Mouse (Mus musculus) macrophage (primary cell): Measurements from ENCODE around the gene Telo2. TPM values are rescaled to one million over a fixed set of nuclear protein-coding genes. Genes with fewer than 3 reads are reported as not detected.

Source experiments
- H3K27ac ChIP-seq: fragments of 350-480 bp; formaldehyde crosslinking; 2 replicates; pipeline ENCODE4 v1.9.0; 2021
- H3K36me3 ChIP-seq: fragments of 350-480 bp; formaldehyde crosslinking; 2 replicates; pipeline ENCODE4 v1.9.0; 2021; ENCODE audit errors: inconsistent target
- H3K4me3 ChIP-seq: fragments of 350-480 bp; formaldehyde crosslinking; 2 replicates; pipeline ENCODE4 v1.9.0; 2021; ENCODE audit errors: inconsistent target
- H3K79me2 ChIP-seq: fragments of 350-480 bp; formaldehyde crosslinking; 2 replicates; pipeline ENCODE4 v1.9.0; 2021; ENCODE audit errors: inconsistent target
- WGBS: methylation state at CpG from one replicate; pipeline ENCODE4 v1.1.7; 2026; ENCODE audit warnings: inconsistent platforms; ENCODE audit not compliant: missing documents; 5-methylcytosine and 5-hydroxymethylcytosine counted together
- polyA plus RNA-seq: library from polyadenylated mRNA; stranded (reverse); fragments of 250-400 nt; gene quantifications from 3 replicates; pipeline ENCODE4 v1.2.4, GENCODE M21; 2018; ENCODE audit warnings: inconsistent platforms

The Telo2 gene
- polyA plus RNA-seq, 1 experiment from 2014 or later: 3.5 TPM

GRCm38 (mm10) chr17:25117263-25117662, 1.5 kb upstream of the Telo2 start:
- Histone ChIP-seq H3K27ac (no peak overlapping the region), H3K4me3 (no peak overlapping the region), H3K79me2 (no peaks in the 10 kb centered on the region), H3K36me3 (no peaks in the 10 kb centered on the region)
- WGBS: 51% methylated on average over 4 of the region's 4 CpGs

GRCm38 (mm10) chr17:25114908-25115645, 690 bp downstream of the Telo2 start:
- H3K4me3 ChIP-seq: peak overlapping the region; percentile 56
- no peaks in the 10 kb centered on the region for H3K79me2 ChIP-seq
- H3K27ac ChIP-seq: peak overlapping the region; percentile 83
- H3K36me3 ChIP-seq: no peaks in the 10 kb centered on the region
- 13% methylated on average over 23 of the region's 23 CpGs for WGBS

GRCm38 (mm10) chr17:25112423-25112810, 3.4 kb downstream of the Telo2 start:
- no peaks in the 10 kb centered on the region for H3K79me2 ChIP-seq
- H3K36me3 ChIP-seq: no peaks in the 10 kb centered on the region
- WGBS: 96% methylated on average over 3 of the region's 3 CpGs
- H3K4me3 ChIP-seq: no peak overlapping the region
- H3K27ac ChIP-seq: no peak overlapping the region

- no peaks in the 10 kb centered on the region for H3K79me2 ChIP-seq
- peaks cover 5% of the 10 kb centered on the region; the same call in 1 of the 2 replicates for H3K36me3 ChIP-seq
- WGBS: 89% methylated on average over 8 of the region's 8 CpGs
- no peak overlapping the region for H3K27ac ChIP-seq
- no peak overlapping the region for H3K4me3 ChIP-seq
Observed at GRCm38 (mm10) chr17:25111739-25112422, 3.9 kb downstream of the Telo2 start.

GRCm38 (mm10) chr17:25111220-25111619, 4.5 kb downstream of the Telo2 start:
- no peak overlapping the region for H3K27ac ChIP-seq
- H3K4me3 ChIP-seq: no peak overlapping the region
- 97% methylated on average over 5 of the region's 5 CpGs for WGBS
- peaks cover 11% of the 10 kb centered on the region; the same call in 1 of the 2 replicates for H3K36me3 ChIP-seq
- H3K79me2 ChIP-seq: no peaks in the 10 kb centered on the region

- Histone ChIP-seq H3K36me3 (peaks cover 12% of the 10 kb centered on the region; the same call in 1 of the 2 replicates), H3K4me3 (no peak overlapping the region), H3K79me2 (no peaks in the 10 kb centered on the region), H3K27ac (no peak overlapping the region)
- 100% methylated on average over 6 of the region's 6 CpGs for WGBS
Observed at GRCm38 (mm10) chr17:25110590-25110989, 5.2 kb downstream of the Telo2 start.

- 82% methylated on average over 2 of the region's 2 CpGs for WGBS
Observed at GRCm38 (mm10) chr17:25109578-25109977, 6.2 kb downstream of the Telo2 start.

GRCm38 (mm10) chr17:25107786-25108185, 8.0 kb downstream of the Telo2 start:
- no peak overlapping the region for H3K4me3 ChIP-seq
- no peak overlapping the region for H3K27ac ChIP-seq
- 98% methylated on average over 16 of the region's 16 CpGs for WGBS
- no peaks in the 10 kb centered on the region for H3K79me2 ChIP-seq
- H3K36me3 ChIP-seq: peaks cover 30% of the 10 kb centered on the region; the same call in 1 of the 2 replicates

More at GRCm38 (mm10) chr17:25109578-25109977, 6.2 kb downstream of the Telo2 start:
- Histone ChIP-seq H3K27ac (no peak overlapping the region), H3K79me2 (no peaks in the 10 kb centered on the region), H3K36me3 (peaks cover 16% of the 10 kb centered on the region; the same call in 1 of the 2 replicates), H3K4me3 (no peak overlapping the region)

- 94% methylated on average over 11 of the region's 11 CpGs for WGBS
- Histone ChIP-seq H3K79me2 (no peaks in the 10 kb centered on the region), H3K4me3 (no peak overlapping the region), H3K27ac (no peak overlapping the region), H3K36me3 (peaks cover 55% of the 10 kb centered on the region; the same call in 1 of the 2 replicates)
Observed at GRCm38 (mm10) chr17:25101338-25101737, 14.4 kb downstream of the Telo2 start.

- Histone ChIP-seq H3K36me3 (peaks cover 52% of the 10 kb centered on the region; the same call in 1 of the 2 replicates), H3K27ac (no peak overlapping the region), H3K4me3 (no peak overlapping the region), H3K79me2 (no peaks in the 10 kb centered on the region)
- WGBS: 95% methylated on average over 6 of the region's 6 CpGs
Observed at GRCm38 (mm10) chr17:25100052-25100451, 15.7 kb downstream of the Telo2 start.

- no peak overlapping the region for H3K4me3 ChIP-seq
- peaks cover 20% of the 10 kb centered on the region; the same call in 1 of the 2 replicates for H3K36me3 ChIP-seq
- H3K27ac ChIP-seq: no peak overlapping the region
- H3K79me2 ChIP-seq: no peaks in the 10 kb centered on the region
- 100% methylated on average over 2 of the region's 2 CpGs for WGBS
Observed at GRCm38 (mm10) chr17:25096221-25096620, 19.5 kb downstream of the Telo2 start.

GRCm38 (mm10) chr17:25090450-25090849, 25.3 kb downstream of the Telo2 start:
- no peaks in the 10 kb centered on the region for H3K79me2 ChIP-seq
- H3K27ac ChIP-seq: no peak overlapping the region
- WGBS: 94% methylated on average over 10 of the region's 10 CpGs
- H3K36me3 ChIP-seq: no peaks in the 10 kb centered on the region
- no peak overlapping the region for H3K4me3 ChIP-seq

- WGBS: 94% methylated on average over 10 of the region's 10 CpGs
- Histone ChIP-seq H3K27ac (no peak overlapping the region), H3K4me3 (no peak overlapping the region), H3K36me3 (no peaks in the 10 kb centered on the region), H3K79me2 (no peaks in the 10 kb centered on the region)
Observed at GRCm38 (mm10) chr17:25089158-25089557, 26.6 kb downstream of the Telo2 start.

- no peak overlapping the region for H3K4me3 ChIP-seq
- H3K27ac ChIP-seq: no peak overlapping the region
- H3K36me3 ChIP-seq: no peaks in the 10 kb centered on the region
- WGBS: 98% methylated on average over 7 of the region's 7 CpGs
- H3K79me2 ChIP-seq: no peaks in the 10 kb centered on the region
Observed at GRCm38 (mm10) chr17:25086724-25087123, 29.0 kb downstream of the Telo2 start.

- Histone ChIP-seq H3K36me3 (no peaks in the 10 kb centered on the region), H3K79me2 (no peaks in the 10 kb centered on the region), H3K27ac (no peak overlapping the region), H3K4me3 (no peak overlapping the region)
- WGBS: 90% methylated on average over 11 of the region's 13 CpGs
Observed at GRCm38 (mm10) chr17:25084835-25085385, 30.9 kb downstream of the Telo2 start.
